Mouse (Mus musculus) embryonic facial prominence, embryonic 12.5 days (tissue): Measurements from ENCODE around the gene Sdk2. TPM values are rescaled to one million over a fixed set of nuclear protein-coding genes. Genes with fewer than 3 reads are reported as not detected.

Experiments used
- ATAC-seq: fragments of 200-750 bp; cut with Nextera tagmentation; 2 replicates; pipeline ENCODE4 v1.8.0; 2017; ENCODE audit not compliant: insufficient number of reproducible peaks, insufficient read depth, low FRiP score, low TSS enrichment
- H3K27ac ChIP-seq: fragments of 300-500 bp; sonication (generic); 2 replicates; pipeline ENCODE4 v1.5.1; 2016; ENCODE audit warnings: mild to moderate bottlenecking
- H3K27me3 ChIP-seq: fragments of 300-500 bp; sonication (generic); 2 replicates; pipeline ENCODE4 v1.6.1; 2016; ENCODE audit warnings: mild to moderate bottlenecking, moderate library complexity
- H3K36me3 ChIP-seq: fragments of 300-500 bp; sonication (generic); 2 replicates; pipeline ENCODE4 v1.6.1; 2016; ENCODE audit warnings: mild to moderate bottlenecking
- H3K4me1 ChIP-seq: fragments of 300-500 bp; sonication (generic); 2 replicates; pipeline ENCODE4 v1.6.1; 2016
- H3K4me2 ChIP-seq: fragments of 300-500 bp; sonication (generic); replicated peaks from 2 replicates; pipeline ENCODE4 v1.6.1; 2016; ENCODE audit warnings: mild to moderate bottlenecking, moderate library complexity
- H3K4me3 ChIP-seq: fragments of 300-500 bp; sonication (generic); 2 replicates; pipeline ENCODE4 v1.5.1; 2016; ENCODE audit warnings: mild to moderate bottlenecking
- H3K9ac ChIP-seq: fragments of 300-500 bp; sonication (generic); 2 replicates; pipeline ENCODE4 v1.6.1; 2016; ENCODE audit warnings: mild to moderate bottlenecking, moderate library complexity
- H3K9me3 ChIP-seq: fragments of 300-500 bp; sonication (generic); 2 replicates; pipeline ENCODE4 v1.6.1; 2016; ENCODE audit warnings: mild to moderate bottlenecking, moderate library complexity
- WGBS: fragments of 180-500 bp; shearing (Covaris S2); methylation state at CpG from one replicate; pipeline ENCODE4 v1.1.7; 2016; 5-methylcytosine and 5-hydroxymethylcytosine counted together
- polyA plus RNA-seq: library from polyadenylated mRNA; unstranded; fragments of >200 nt; fragmentation: Nextera tagmentation; extraction: Ambion mirVana; gene quantifications from 2 replicates; pipeline ENCODE4 v1.2.1, GENCODE M21; 2016

Sdk2 gene
- polyA plus RNA-seq, 1 experiment from 2014 or later, result 3.8 TPM

GRCm38 (mm10) chr11:113962751-113963150, 104.1 kb downstream of the Sdk2 start:
- WGBS, result 96% methylated on average over 3 of the region's 3 CpGs
- Histone ChIP-seq H3K9ac (no peak overlapping the region), H3K27ac (no peak overlapping the region), H3K4me3 (no peak overlapping the region), H3K36me3 (no peaks in the 10 kb centered on the region), H3K4me2 (no peak overlapping the region), H3K4me1 (no peaks in the 10 kb centered on the region), H3K9me3 (peaks cover 31% of the 10 kb centered on the region), H3K27me3 (no peaks in the 10 kb centered on the region)
- ATAC-seq, result no peak

- no peak overlapping the region for H3K4me2 ChIP-seq
- no peak overlapping the region for H3K27ac ChIP-seq
- no peak for ATAC-seq
Measured at GRCm38 (mm10) chr11:113951616-113951988, 115.2 kb downstream of the Sdk2 start.

GRCm38 (mm10) chr11:113950904-113951615, 115.8 kb downstream of the Sdk2 start:
- no peak for ATAC-seq
- H3K27ac ChIP-seq, result no peak overlapping the region
- WGBS, result 50% methylated on average over 7 of the region's 7 CpGs

More at GRCm38 (mm10) chr11:113951616-113951988, 115.2 kb downstream of the Sdk2 start:
- 55% methylated on average over 15 of the region's 15 CpGs for whole genome bisulfite sequencing
- H3K27me3 ChIP-seq, result no peaks in the 10 kb centered on the region
- no peak overlapping the region for H3K9ac ChIP-seq
- H3K36me3 ChIP-seq, result no peaks in the 10 kb centered on the region
- no peak overlapping the region for H3K4me3 ChIP-seq
- peaks cover 20% of the 10 kb centered on the region for H3K4me1 ChIP-seq
- H3K9me3 ChIP-seq, result no peaks in the 10 kb centered on the region

GRCm38 (mm10) chr11:113948676-113949075, 118.2 kb downstream of the Sdk2 start:
- no peak overlapping the region for H3K4me2 ChIP-seq
- no peak overlapping the region for H3K27ac ChIP-seq
- no peaks in the 10 kb centered on the region for H3K9me3 ChIP-seq
- H3K9ac ChIP-seq, result no peak overlapping the region
- H3K4me3 ChIP-seq, result no peak overlapping the region
- WGBS, result 78% methylated on average over 8 of the region's 8 CpGs
- no peak for ATAC-seq
- H3K4me1 ChIP-seq, result peaks cover 24% of the 10 kb centered on the region
- H3K36me3 ChIP-seq, result no peaks in the 10 kb centered on the region
- H3K27me3 ChIP-seq, result no peaks in the 10 kb centered on the region

More at GRCm38 (mm10) chr11:113950904-113951615, 115.8 kb downstream of the Sdk2 start:
- Histone ChIP-seq H3K4me1 (peaks cover 20% of the 10 kb centered on the region), H3K4me3 (no peak overlapping the region), H3K9ac (no peak overlapping the region), H3K36me3 (no peaks in the 10 kb centered on the region), H3K27me3 (no peaks in the 10 kb centered on the region), H3K4me2 (no peak overlapping the region), H3K9me3 (no peaks in the 10 kb centered on the region)

GRCm38 (mm10) chr11:113942101-113942735, 124.6 kb downstream of the Sdk2 start:
- Histone ChIP-seq H3K9me3 (no peaks in the 10 kb centered on the region), H3K9ac (no peak overlapping the region), H3K27ac (no peak overlapping the region), H3K4me2 (no peak overlapping the region), H3K4me3 (no peak overlapping the region), H3K27me3 (0 out of 2 replicates have a peak, but pooled peaks cover 3% of the 10 kb centered on the region), H3K4me1 (0 out of 2 replicates have a peak, but pooled peaks cover 4% of the 10 kb centered on the region), H3K36me3 (no peaks in the 10 kb centered on the region)
- ATAC-seq, result no peak
- 42% methylated on average over 9 of the region's 9 CpGs for WGBS

GRCm38 (mm10) chr11:113933678-113934077, 133.2 kb downstream of the Sdk2 start:
- no peak overlapping the region for H3K27ac ChIP-seq
- WGBS, result 58% methylated on average over 9 of the region's 9 CpGs
- no peak overlapping the region for H3K4me2 ChIP-seq
- no peak for ATAC-seq
- no peak overlapping the region for H3K9ac ChIP-seq
- H3K9me3 ChIP-seq, result no peaks in the 10 kb centered on the region
- no peak overlapping the region for H3K4me3 ChIP-seq
- no peaks in the 10 kb centered on the region for H3K36me3 ChIP-seq
- no peaks in the 10 kb centered on the region for H3K27me3 ChIP-seq
- H3K4me1 ChIP-seq, result peaks cover 15% of the 10 kb centered on the region

- no peak overlapping the region for H3K4me3 ChIP-seq
- no peaks in the 10 kb centered on the region for H3K36me3 ChIP-seq
- no peak overlapping the region for H3K4me2 ChIP-seq
- no peak for ATAC-seq
- 73% methylated on average over 7 of the region's 7 CpGs for WGBS
- no peaks in the 10 kb centered on the region for H3K27me3 ChIP-seq
- peaks cover 15% of the 10 kb centered on the region for H3K4me1 ChIP-seq
- no peak overlapping the region for H3K27ac ChIP-seq
- no peak overlapping the region for H3K9ac ChIP-seq
- H3K9me3 ChIP-seq, result no peaks in the 10 kb centered on the region
Measured at GRCm38 (mm10) chr11:113932909-113933308, 133.9 kb downstream of the Sdk2 start.

GRCm38 (mm10) chr11:113931701-113932100, 135.1 kb downstream of the Sdk2 start:
- no peak for ATAC-seq
- no peaks in the 10 kb centered on the region for H3K36me3 ChIP-seq
- WGBS, result 37% methylated on average over 4 of the region's 4 CpGs
- H3K9ac ChIP-seq, result no peak overlapping the region
- no peaks in the 10 kb centered on the region for H3K9me3 ChIP-seq
- H3K27me3 ChIP-seq, result no peaks in the 10 kb centered on the region
- peaks cover 15% of the 10 kb centered on the region for H3K4me1 ChIP-seq
- H3K4me2 ChIP-seq, result no peak overlapping the region
- H3K27ac ChIP-seq, result no peak overlapping the region
- H3K4me3 ChIP-seq, result no peak overlapping the region

- Histone ChIP-seq H3K9ac (no peak overlapping the region), H3K27ac (no peak overlapping the region), H3K4me3 (no peak overlapping the region), H3K9me3 (no peaks in the 10 kb centered on the region), H3K4me1 (peaks cover 11% of the 10 kb centered on the region), H3K4me2 (no peak overlapping the region), H3K36me3 (no peaks in the 10 kb centered on the region), H3K27me3 (no peaks in the 10 kb centered on the region)
- 88% methylated on average over 11 of the region's 11 CpGs for WGBS
- ATAC-seq, result no peak
Measured at GRCm38 (mm10) chr11:113930112-113930511, 136.7 kb downstream of the Sdk2 start.

GRCm38 (mm10) chr11:113928831-113929230, 138.0 kb downstream of the Sdk2 start:
- no peak for ATAC-seq
- Histone ChIP-seq H3K4me3 (no peak overlapping the region), H3K27ac (no peak overlapping the region), H3K9ac (no peak overlapping the region), H3K4me2 (no peak overlapping the region), H3K9me3 (no peaks in the 10 kb centered on the region), H3K36me3 (no peaks in the 10 kb centered on the region), H3K4me1 (peaks cover 11% of the 10 kb centered on the region), H3K27me3 (no peaks in the 10 kb centered on the region)
- WGBS, result 80% methylated on average over 2 of the region's 2 CpGs

- no peaks in the 10 kb centered on the region for H3K9me3 ChIP-seq
- H3K27me3 ChIP-seq, result no peaks in the 10 kb centered on the region
- no peak overlapping the region for H3K27ac ChIP-seq
- no peak overlapping the region for H3K4me3 ChIP-seq
- WGBS, result 83% methylated on average over 9 of the region's 9 CpGs
- H3K9ac ChIP-seq, result no peak overlapping the region
- H3K4me1 ChIP-seq, result peaks cover 11% of the 10 kb centered on the region
- no peaks in the 10 kb centered on the region for H3K36me3 ChIP-seq
- no peak overlapping the region for H3K4me2 ChIP-seq
- ATAC-seq, result no peak
Measured at GRCm38 (mm10) chr11:113928291-113928690, 138.6 kb downstream of the Sdk2 start.

- H3K9ac ChIP-seq, result no peak overlapping the region
- no peak overlapping the region for H3K4me2 ChIP-seq
- H3K4me3 ChIP-seq, result no peak overlapping the region
- H3K36me3 ChIP-seq, result no peaks in the 10 kb centered on the region
- H3K27me3 ChIP-seq, result no peaks in the 10 kb centered on the region
- no peak overlapping the region for H3K27ac ChIP-seq
- ATAC-seq, result no peak
- WGBS, result 81% methylated on average over 3 of the region's 3 CpGs
- no peaks in the 10 kb centered on the region for H3K9me3 ChIP-seq
- H3K4me1 ChIP-seq, result peaks cover 11% of the 10 kb centered on the region
Measured at GRCm38 (mm10) chr11:113927826-113928225, 139.0 kb downstream of the Sdk2 start.
